In genomic region chr5:109506729-109507128, GRCm38 (mm10) we compare ENCODE assay signal across 10 mouse cellular contexts. TPM values are rescaled to one million over a fixed set of nuclear protein-coding genes. Genes with fewer than 3 reads are reported as not detected.
DNase-seq lines count a peak whose midpoint lies in the region; ATAC-seq and TF ChIP-seq lines count a peak whose summit lies in the region.
"Had no signal": no experiment of that assay in that cellular context is flagged by ENCODE, and none has a peak within 500 bp of the region (broad histone marks: within the 10 kb centered on the region; RNA-seq: fewer than 3 reads in every experiment).

No protein-coding gene starts in this region.

- peak; percentile 48 for TF ChIP-seq CTCF in gastrocnemius, adult 2 months (IDR thresholded peaks at IDR 0.05)

- H3K27me3 ChIP-seq in splenic B cell, adult 2 months (ENCODE audit: control insufficient read depth, insufficient read depth, low read length, poor library complexity, severe bottlenecking), result no peaks in the 10 kb centered on the region
- H3K27me3 ChIP-seq in midbrain, embryonic 16.5 days (ENCODE audit: control insufficient read depth, insufficient read depth, low read depth, low read length), result no peaks in the 10 kb centered on the region
- H3K27me3 ChIP-seq: hindbrain, embryonic 15.5 days had no signal

- H3K9me3 ChIP-seq in midbrain, embryonic 16.5 days (replicated peaks; ENCODE audit: control insufficient read depth, low read length, poor library complexity, severe bottlenecking), result 0 out of 2 replicates have a peak, but pooled peaks cover 7% of the 10 kb centered on the region
- H3K9me3 ChIP-seq: hindbrain, embryonic 15.5 days had no signal

- H3K9ac ChIP-seq in midbrain, embryonic 16.5 days (ENCODE audit: low read depth, low read length), result no peak overlapping the region
- H3K9ac ChIP-seq: hindbrain, embryonic 15.5 days had no signal

- no peak for ATAC-seq in midbrain, embryonic 16.5 days

- no peaks in the 10 kb centered on the region for H3K4me1 ChIP-seq in midbrain, embryonic 16.5 days (ENCODE audit: control insufficient read depth, insufficient read depth, low read length)
- H3K4me1 ChIP-seq: hindbrain, embryonic 15.5 days had no signal

- H3K36me3 ChIP-seq in splenic B cell, adult 2 months (ENCODE audit: control insufficient read depth, insufficient read depth, low read length, poor library complexity, severe bottlenecking), result no peaks in the 10 kb centered on the region
- H3K36me3 ChIP-seq in midbrain, embryonic 16.5 days (ENCODE audit: control insufficient read depth, insufficient read depth, low read length), result no peaks in the 10 kb centered on the region
- H3K36me3 ChIP-seq: hindbrain, embryonic 15.5 days had no signal

- H3K27ac ChIP-seq in gastrocnemius, adult 2 months, result no peak overlapping the region
- H3K27ac ChIP-seq in midbrain, embryonic 16.5 days (ENCODE audit: low read length), result no peak overlapping the region
- H3K27ac ChIP-seq: hindbrain, embryonic 15.5 days had no signal

- DNase-seq in gastrocnemius, adult 2 months, result no peak
- no peak for DNase-seq in gastrocnemius, postnatal 36 days
- DNase-seq in right cerebral cortex, adult 2 months (ENCODE audit: low spot score in 2 of 2), result peak; percentile 9 to 14
- DNase-seq in right cerebral cortex, postnatal 4 days, result no peak
- peak; percentile 13 for DNase-seq in cerebellum, adult 8-10 months
- peak; percentile 31 to 40 for DNase-seq in kidney, postnatal 36 days
- DNase-seq in splenic B cell, adult 2 months (ENCODE audit: low read depth, low spot score), result peak; percentile 47

- intact Hi-C loops in gastrocnemius, adult 2 months (cut with DNase I), result no loop called here
- intact Hi-C loops in gastrocnemius, postnatal 36 days (cut with DNase I), result no loop called here

- H3K4me3 ChIP-seq in gastrocnemius, adult 2 months, result no peak overlapping the region
- no peak overlapping the region for H3K4me3 ChIP-seq in midbrain, embryonic 16.5 days (ENCODE audit: low read depth, low read length)
- H3K4me3 ChIP-seq: hindbrain, embryonic 15.5 days; myocyte had no signal

- no peak overlapping the region for H3K4me2 ChIP-seq in midbrain, embryonic 16.5 days (ENCODE audit: low read length)
- H3K4me2 ChIP-seq: hindbrain, embryonic 15.5 days had no signal

- WGBS in midbrain, embryonic 16.5 days, result 6% methylated on average over 1 of the region's 1 CpGs

RNA-seq across cellular contexts. Expression of gene Crlf2, which starts 52.1 kb away (rescaled TPM):
- 1 to 10 TPM; 2.0 to 3.4 TPM for total RNA-seq in gastrocnemius, adult 2 months (2021)
- 1 to 10 TPM; 2.5 to 3.0 TPM for total RNA-seq in gastrocnemius, postnatal 36 days (2021)
- 13.7 and 18.1 TPM in 2 replicates for polyA plus RNA-seq in midbrain, embryonic 16.5 days (2015; fragmentation: Nextera tagmentation; extraction: Ambion mirVana)

Comparison
In these comparisons a context has a peak if more than half of its experiments do, and no peak if none do; other contexts are left out.
1. DNase-seq: peak in right cerebral cortex, adult 2 months (2 of 2), cerebellum, adult 8-10 months (single experiment), kidney, postnatal 36 days (2 of 2) and splenic B cell, adult 2 months (single experiment); none in gastrocnemius, adult 2 months (single experiment), gastrocnemius, postnatal 36 days (0 of 2) and right cerebral cortex, postnatal 4 days (single experiment).